In genomic region chr10:80948570-80948969, GRCm38 (mm10) we compare ENCODE assay signal across 10 mouse cellular contexts. TPM values are rescaled to one million over a fixed set of nuclear protein-coding genes. Genes with fewer than 3 reads are reported as not detected.
A peak's percentile ranks its signal among the peaks of the same experiment; 100 is the strongest.
DNase-seq lines count a peak whose midpoint lies in the region; ATAC-seq lines count a peak whose summit lies in the region.
"Had no signal": no experiment of that assay in that cellular context is flagged by ENCODE, and none has a peak within 500 bp of the region (broad histone marks: within the 10 kb centered on the region; RNA-seq: fewer than 3 reads in every experiment).

No protein-coding gene starts in this region.

- H3K9ac ChIP-seq in heart, embryonic 13.5 days: no peak overlapping the region
- no peak overlapping the region for H3K9ac ChIP-seq in midbrain, embryonic 13.5 days (replicated peaks)
- H3K9ac ChIP-seq: embryonic facial prominence, embryonic 12.5 days had no signal

- peaks cover 64% of the 10 kb centered on the region for H3K4me1 ChIP-seq in heart, embryonic 10.5 days
- H3K4me1 ChIP-seq in heart, embryonic 13.5 days: peaks cover 40% of the 10 kb centered on the region
- H3K4me1 ChIP-seq in midbrain, embryonic 13.5 days (replicated peaks): 0 out of 2 replicates have a peak, but pooled peaks cover 3% of the 10 kb centered on the region

- no peak for DNase-seq in heart, embryonic 10.5 days (ENCODE audit: low spot score)
- no peak for DNase-seq in heart, adult 8-10 months (ENCODE audit: low spot score)
- peak; percentile 83 for DNase-seq in ES-CJ7 (ENCODE audit: low read depth, low spot score)
- peak; percentile 78 for DNase-seq in lung, postnatal 36 days
- DNase-seq in urinary bladder, postnatal 14 days (ENCODE audit: low spot score): no peak
- no peak for DNase-seq in cerebellum, postnatal 10 days

- H3K4me2 ChIP-seq in heart, embryonic 13.5 days: no peak overlapping the region
- no peak overlapping the region for H3K4me2 ChIP-seq in midbrain, embryonic 13.5 days (replicated peaks)
- H3K4me2 ChIP-seq: embryonic facial prominence, embryonic 12.5 days had no signal

- H3K27me3 ChIP-seq in heart, embryonic 10.5 days (ENCODE audit: insufficient read depth, poor library complexity, severe bottlenecking): peaks cover 8% of the 10 kb centered on the region; the same call in 1 of the 2 replicates
- 0 out of 2 replicates have a peak, but pooled peaks cover 10% of the 10 kb centered on the region for H3K27me3 ChIP-seq in heart, embryonic 13.5 days (replicated peaks)
- peaks cover 6% of the 10 kb centered on the region; the same call in 1 of the 2 replicates for H3K27me3 ChIP-seq in midbrain, embryonic 13.5 days
- H3K27me3 ChIP-seq: embryonic facial prominence, embryonic 12.5 days had no signal

- ATAC-seq in heart, embryonic 13.5 days (ENCODE audit: extremely low read depth, insufficient number of reproducible peaks, low FRiP score, low TSS enrichment): peak; percentile 42; the same call in 1 of the 2 replicates
- no peak for ATAC-seq in midbrain, embryonic 13.5 days

- H3K9me3 ChIP-seq in heart, embryonic 10.5 days: no peaks in the 10 kb centered on the region
- H3K9me3 ChIP-seq in heart, embryonic 13.5 days: no peaks in the 10 kb centered on the region
- no peaks in the 10 kb centered on the region for H3K9me3 ChIP-seq in midbrain, embryonic 13.5 days
- H3K9me3 ChIP-seq: embryonic facial prominence, embryonic 12.5 days had no signal

- no peak overlapping the region for H3K4me3 ChIP-seq in heart, embryonic 10.5 days
- no peak overlapping the region for H3K4me3 ChIP-seq in heart, embryonic 13.5 days
- no peak overlapping the region for H3K4me3 ChIP-seq in midbrain, embryonic 13.5 days (replicated peaks)
- H3K4me3 ChIP-seq: embryonic facial prominence, embryonic 12.5 days had no signal

- H3K36me3 ChIP-seq in heart, embryonic 10.5 days: no peaks in the 10 kb centered on the region
- no peaks in the 10 kb centered on the region for H3K36me3 ChIP-seq in heart, embryonic 13.5 days
- no peaks in the 10 kb centered on the region for H3K36me3 ChIP-seq in midbrain, embryonic 13.5 days
- H3K36me3 ChIP-seq: embryonic facial prominence, embryonic 12.5 days had no signal

- WGBS in heart, embryonic 10.5 days: 31% methylated on average over 6 of the region's 6 CpGs
- WGBS in heart, embryonic 13.5 days: 23% methylated on average over 6 of the region's 6 CpGs
- WGBS in midbrain, embryonic 13.5 days: 39% methylated on average over 6 of the region's 6 CpGs

- peak overlapping the region; percentile 77 for H3K27ac ChIP-seq in heart, embryonic 10.5 days
- peak overlapping the region; percentile 78 for H3K27ac ChIP-seq in heart, embryonic 13.5 days (replicated peaks)
- no peak overlapping the region for H3K27ac ChIP-seq in midbrain, embryonic 13.5 days
- H3K27ac ChIP-seq: embryonic facial prominence, embryonic 12.5 days; macrophage had no signal

RNA-seq across cellular contexts. Expression of gene Gadd45b, which starts 18.7 kb away (rescaled TPM):
- 17.1 and 20.1 TPM in 2 replicates for polyA plus RNA-seq in heart, embryonic 10.5 days (2016; fragmentation: Nextera tagmentation; extraction: Ambion mirVana)
- 10 to 100 TPM in 2 of 4 experiments, 1 to 10 TPM in 2; 5.0 to 18.1 (median 12.0) TPM for total RNA-seq in heart, adult 8-10 months (2022)
- 29.2 and 33.9 TPM in 2 replicates for polyA plus RNA-seq in heart, embryonic 13.5 days (2015; fragmentation: Nextera tagmentation; extraction: Ambion mirVana)
- polyA plus RNA-seq in midbrain, embryonic 13.5 days (2015; fragmentation: Nextera tagmentation; extraction: Ambion mirVana): 4.0 and 4.9 TPM in 2 replicates

RNA-seq across cellular contexts. Expression of gene Lmnb2, which starts 30.5 kb away (rescaled TPM):
- polyA plus RNA-seq in heart, embryonic 10.5 days (2016; fragmentation: Nextera tagmentation; extraction: Ambion mirVana): 39.7 and 47.3 TPM in 2 replicates
- total RNA-seq in heart, adult 8-10 months (2022): 1 to 10 TPM; 3.5 to 6.3 (median 4.8) TPM
- 24.8 and 26.7 TPM in 2 replicates for polyA plus RNA-seq in heart, embryonic 13.5 days (2015; fragmentation: Nextera tagmentation; extraction: Ambion mirVana)
- 46.9 and 48.2 TPM in 2 replicates for polyA plus RNA-seq in midbrain, embryonic 13.5 days (2015; fragmentation: Nextera tagmentation; extraction: Ambion mirVana)

RNA-seq across cellular contexts. Expression of gene Timm13, which starts 47.8 kb away (rescaled TPM):
- polyA plus RNA-seq in heart, embryonic 10.5 days (2016; fragmentation: Nextera tagmentation; extraction: Ambion mirVana): 348 and 363 TPM in 2 replicates
- total RNA-seq in heart, adult 8-10 months (2022): 100 to 1,000 TPM; 117 to 135 (median 123) TPM
- 285 and 314 TPM in 2 replicates for polyA plus RNA-seq in heart, embryonic 13.5 days (2015; fragmentation: Nextera tagmentation; extraction: Ambion mirVana)
- polyA plus RNA-seq in midbrain, embryonic 13.5 days (2015; fragmentation: Nextera tagmentation; extraction: Ambion mirVana): 331 TPM in 2 replicates

Comparison
In these comparisons a context has a peak if more than half of its experiments do, and no peak if none do; other contexts are left out.
1. DNase-seq: peak in ES-CJ7 (single experiment) and lung, postnatal 36 days (single experiment); none in heart, embryonic 10.5 days (single experiment), heart, adult 8-10 months (single experiment), urinary bladder, postnatal 14 days (single experiment) and cerebellum, postnatal 10 days (0 of 2).